Comparison of ENCODE assay signal across 16 mouse cellular contexts in the genomic region with DNA sequence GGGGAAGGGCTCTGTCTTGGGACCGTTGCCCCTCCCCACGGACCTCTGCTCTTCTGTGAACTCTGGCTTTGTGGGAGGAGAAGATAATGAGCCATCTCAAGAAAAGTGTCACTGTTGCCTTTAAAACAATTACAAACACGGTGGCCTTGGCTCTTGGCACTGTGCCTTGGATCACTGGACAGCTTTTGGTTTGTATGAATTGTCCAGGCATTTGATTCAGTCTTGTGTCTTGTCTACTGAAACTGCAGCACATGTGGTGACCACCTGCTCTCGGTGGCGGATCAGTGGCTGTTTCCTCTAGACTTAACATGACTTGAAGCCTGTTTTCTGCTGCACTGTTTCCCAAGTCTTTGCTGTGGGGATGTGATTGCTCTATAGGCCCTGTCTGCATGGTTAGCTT. TPM values are rescaled to one million over a fixed set of nuclear protein-coding genes. Genes with fewer than 3 reads are reported as not detected.
DNase-seq lines count a peak whose midpoint lies in the region; ATAC-seq and TF ChIP-seq lines count a peak whose summit lies in the region.
"Had no signal": no experiment of that assay in that cellular context is flagged by ENCODE, and none has a peak within 500 bp of the region (broad histone marks: within the 10 kb centered on the region; RNA-seq: fewer than 3 reads in every experiment).

No protein-coding gene starts in this region.

- H3K9me3 ChIP-seq in limb, embryonic 11.5 days (ENCODE audit: control insufficient read depth, low read length), result no peaks in the 10 kb centered on the region
- no peaks in the 10 kb centered on the region; the same call in 1 of the 2 replicates for H3K9me3 ChIP-seq in forebrain, embryonic 13.5 days (replicated peaks)
- H3K9me3 ChIP-seq in liver, embryonic 12.5 days (replicated peaks), result no peaks in the 10 kb centered on the region
- H3K9me3 ChIP-seq: midbrain, embryonic 10.5 days had no signal

- TF ChIP-seq CTCF in gastrocnemius, adult 2 months (IDR thresholded peaks at IDR 0.05), result no peak
- TF ChIP-seq CTCF in kidney, adult 2 months (conservative IDR thresholded peaks at IDR 0.05; ENCODE audit: insufficient read depth, insufficient read length, low read depth, low read length), result no peak

- TF ChIP-seq POLR2A in kidney, adult 2 months (IDR thresholded peaks at IDR 0.05; ENCODE audit: low read depth, low read length), result no peak

- peak; percentile 23 for DNase-seq in gastrocnemius, adult 2 months
- DNase-seq in gastrocnemius, adult 8-10 months (ENCODE audit: low spot score in 2 of 2), result no peak
- peak; percentile 17 for DNase-seq in ovary, adult 18-20 months (ENCODE audit: low spot score)
- DNase-seq in ovary, postnatal 10 days (ENCODE audit: low spot score), result no peak
- DNase-seq in limb, embryonic 11.5 days (ENCODE audit: low spot score), result peak; percentile 53
- DNase-seq in kidney, adult 2 months, result no peak
- DNase-seq: cerebellum, adult 9-11 months; layer of hippocampus, adult 9-11 months; liver; retina, postnatal 1 day had no signal

- 44% methylated on average over 5 of the region's 5 CpGs for WGBS in limb, embryonic 11.5 days
- WGBS in forebrain, embryonic 13.5 days, result 83% methylated on average over 5 of the region's 5 CpGs
- WGBS in liver, embryonic 12.5 days (ENCODE audit: insufficient replicate concordance), result 65% methylated on average over 5 of the region's 5 CpGs
- WGBS in kidney, adult 2 months, result 54% methylated on average over 5 of the region's 5 CpGs

- ATAC-seq in limb, embryonic 11.5 days (ENCODE audit: insufficient number of reproducible peaks, low FRiP score, low TSS enrichment, low read depth), result no peak
- ATAC-seq in forebrain, embryonic 13.5 days, result no peak
- ATAC-seq in liver, embryonic 12.5 days, result no peak
- ATAC-seq: intestine, postnatal 0 days; lung, postnatal 0 days had no signal

- H3K27me3 ChIP-seq in limb, embryonic 11.5 days (ENCODE audit: control insufficient read depth, insufficient read depth, low read length), result no peaks in the 10 kb centered on the region
- no peaks in the 10 kb centered on the region for H3K27me3 ChIP-seq in forebrain, embryonic 13.5 days
- no peaks in the 10 kb centered on the region for H3K27me3 ChIP-seq in liver, embryonic 12.5 days (replicated peaks)
- no peaks in the 10 kb centered on the region for H3K27me3 ChIP-seq in kidney, adult 2 months (replicated peaks; ENCODE audit: control insufficient read depth, insufficient read depth, low read length)

- intact Hi-C loops in gastrocnemius, adult 2 months (cut with DNase I), result no loop called here

- no peaks in the 10 kb centered on the region for H3K36me3 ChIP-seq in limb, embryonic 11.5 days (ENCODE audit: control insufficient read depth, insufficient read depth, low read length)
- no peaks in the 10 kb centered on the region for H3K36me3 ChIP-seq in forebrain, embryonic 13.5 days (ENCODE audit: poor library complexity, severe bottlenecking)
- no peaks in the 10 kb centered on the region for H3K36me3 ChIP-seq in liver, embryonic 12.5 days
- H3K36me3 ChIP-seq in kidney, adult 2 months (ENCODE audit: control insufficient read depth, insufficient read depth, low read length), result no peaks in the 10 kb centered on the region
- H3K36me3 ChIP-seq: midbrain, embryonic 10.5 days had no signal

- H3K4me1 ChIP-seq in limb, embryonic 11.5 days (ENCODE audit: control insufficient read depth, insufficient read depth, low read length), result no peaks in the 10 kb centered on the region
- H3K4me1 ChIP-seq in forebrain, embryonic 13.5 days, result 0 out of 2 replicates have a peak, but pooled peaks cover 5% of the 10 kb centered on the region
- H3K4me1 ChIP-seq in liver, embryonic 12.5 days, result no peaks in the 10 kb centered on the region
- no peaks in the 10 kb centered on the region for H3K4me1 ChIP-seq in kidney, adult 2 months (ENCODE audit: control insufficient read depth, insufficient read depth, low read length)
- H3K4me1 ChIP-seq: midbrain, embryonic 10.5 days had no signal

- H3K9ac ChIP-seq in limb, embryonic 11.5 days (ENCODE audit: low read length), result no peak overlapping the region
- no peak overlapping the region for H3K9ac ChIP-seq in forebrain, embryonic 13.5 days
- H3K9ac ChIP-seq in liver, embryonic 12.5 days, result no peak overlapping the region

- H3K4me3 ChIP-seq in gastrocnemius, adult 2 months, result no peak overlapping the region
- no peak overlapping the region for H3K4me3 ChIP-seq in limb, embryonic 11.5 days (ENCODE audit: low read depth, low read length)
- no peak overlapping the region for H3K4me3 ChIP-seq in forebrain, embryonic 13.5 days
- H3K4me3 ChIP-seq in liver, embryonic 12.5 days, result no peak overlapping the region
- no peak overlapping the region for H3K4me3 ChIP-seq in kidney, adult 2 months (ENCODE audit: insufficient read depth, low read depth, low read length)
- H3K4me3 ChIP-seq: midbrain, embryonic 10.5 days; myocyte had no signal

- no peak overlapping the region for H3K4me2 ChIP-seq in limb, embryonic 11.5 days (ENCODE audit: low read depth, severe bottlenecking)
- H3K4me2 ChIP-seq in forebrain, embryonic 13.5 days, result no peak overlapping the region
- H3K4me2 ChIP-seq in liver, embryonic 12.5 days, result no peak overlapping the region

- H3K27ac ChIP-seq in gastrocnemius, adult 2 months, result no peak overlapping the region
- 0 out of 2 replicates have a peak overlapping the region, but pooled peaks have one; percentile 9 for H3K27ac ChIP-seq in limb, embryonic 11.5 days (replicated peaks; ENCODE audit: low read depth, low read length)
- no peak overlapping the region for H3K27ac ChIP-seq in forebrain, embryonic 13.5 days
- H3K27ac ChIP-seq in liver, embryonic 12.5 days, result no peak overlapping the region
- H3K27ac ChIP-seq in kidney, adult 2 months (ENCODE audit: insufficient read depth, low read depth, low read length), result no peak overlapping the region
- H3K27ac ChIP-seq: midbrain, embryonic 10.5 days had no signal

RNA-seq across cellular contexts. Expression of gene Disc1, which starts 44.1 kb away (rescaled TPM):
- total RNA-seq in gastrocnemius, adult 2 months (2021), result 1 to 10 TPM in 1 of 2 experiments, under 1 TPM in 1; 0.84 to 1.3 TPM
- total RNA-seq in gastrocnemius, adult 8-10 months (2022), result 1 to 10 TPM in 3 of 4 experiments, under 1 TPM in 1; 0.73 to 1.3 (median 1.2) TPM
- polyA plus RNA-seq in limb, embryonic 11.5 days (2014; fragmentation: Nextera tagmentation; extraction: Ambion mirVana), result 0.96 and 1.0 TPM in 2 replicates
- polyA plus RNA-seq in forebrain, embryonic 13.5 days (2015; fragmentation: Nextera tagmentation; extraction: Ambion mirVana), result 0.78 and 0.80 TPM in 2 replicates
- 0.56 and 0.92 TPM in 2 replicates for polyA plus RNA-seq in liver, embryonic 12.5 days (2016; fragmentation: Nextera tagmentation; extraction: Ambion mirVana)
- polyA plus RNA-seq in kidney, adult 2 months (2012; rRNA removed), result 0.46 and 0.58 TPM in 2 replicates

Comparison
In these comparisons a context has a peak if more than half of its experiments do, and no peak if none do; other contexts are left out.
1. DNase-seq: peak in gastrocnemius, adult 2 months (single experiment), ovary, adult 18-20 months (single experiment) and limb, embryonic 11.5 days (single experiment); none in gastrocnemius, adult 8-10 months (0 of 2), ovary, postnatal 10 days (single experiment) and kidney, adult 2 months (single experiment).